Mouse (Mus musculus) MEL (cell line): ENCODE measurements at regions not wholly inside any gene's neighbourhood (a gene's known extent, or its start where the extent isn't known, plus 50 kb on each side); places are given as distances from the start of the nearest gene placed in this dataset.

Experiments used
- CTCF ChIP-seq, 3 experiments: IDR thresholded peaks in 2 of 3; conservative IDR thresholded peaks in 1 of 3; 2 replicates each; pipeline ENCODE4 v1.5.1; 2011 to 2012; ENCODE audit warnings: low read length in 3 of 3, low read depth in 2 of 3, mild to moderate bottlenecking in 2 of 3, improper control_type of control experiment in 1 of 3, inconsistent platforms in 1 of 3, mixed read lengths in 1 of 3, moderate library complexity in 1 of 3; ENCODE audit not compliant: control insufficient read depth in 1 of 3, insufficient read depth in 1 of 3, poor library complexity in 1 of 3, severe bottlenecking in 1 of 3
- EP300 ChIP-seq, 2 experiments: IDR thresholded peaks; 2 replicates each; pipeline ENCODE4 v1.6.1; 2011; ENCODE audit warnings: improper control_type of control experiment in 2 of 2, low read length in 2 of 2, low read depth in 1 of 2, mild to moderate bottlenecking in 1 of 2
- RAD21 ChIP-seq: IDR thresholded peaks from 2 replicates; pipeline ENCODE4 v1.6.1; 2011; ENCODE audit warnings: mild to moderate bottlenecking, low read depth, low read length, improper control_type of control experiment
- RCOR1 ChIP-seq: IDR thresholded peaks from 2 replicates; pipeline ENCODE4 v1.6.1; 2012; ENCODE audit warnings: low read depth, mild to moderate bottlenecking, inconsistent platforms, low read length, improper control_type of control experiment
- USF2 ChIP-seq, 2 experiments: IDR thresholded peaks; 2 replicates each; pipeline ENCODE4 v1.6.1; 2011 to 2012; ENCODE audit warnings: improper control_type of control experiment in 2 of 2, low read length in 2 of 2, borderline replicate concordance in 1 of 2, inconsistent platforms in 1 of 2, low read depth in 1 of 2, mild to moderate bottlenecking in 1 of 2; ENCODE audit not compliant: insufficient read depth in 1 of 2

GRCm38 (mm10) chr19:15200792-15201191 is 602.9 kb upstream of the Tle4 start:
- no peak for TF ChIP-seq CTCF (IDR thresholded peaks at IDR 0.05 in 2 of 3, conservative IDR thresholded peaks at IDR 0.05 in 1 of 3; ENCODE audit: control insufficient read depth in 1 of 3, insufficient read depth in 1 of 3, low read depth in 2 of 3, low read length in 3 of 3, poor library complexity in 1 of 3, severe bottlenecking in 1 of 3)
- no peak for TF ChIP-seq USF2 (IDR thresholded peaks at IDR 0.05; ENCODE audit: borderline replicate concordance in 1 of 2, insufficient read depth in 1 of 2, low read depth in 1 of 2, low read length in 2 of 2)
- no peak for TF ChIP-seq RAD21
- no peak for TF ChIP-seq RCOR1
- TF ChIP-seq EP300 (IDR thresholded peaks at IDR 0.05; ENCODE audit: low read depth in 1 of 2, low read length in 2 of 2): no peak
